Mouse (Mus musculus) fat pad, adult 2 months (tissue): ENCODE data around the gene Cd5.

ENCODE experiments used
- DNase-seq: peaks from one replicate; pipeline ENCODE4 v3.0.0-alpha.2; 2011; ENCODE audit warnings: low read depth, low spot score; ENCODE audit errors: extremely low read depth

Cd5 gene

GRCm38 (mm10) chr19:10738811-10739210, at the start of gene Cd5:
TSS of gene Cd5 (minus strand) at chr19:10739002.
- no peak for DNase-seq

DNA sequence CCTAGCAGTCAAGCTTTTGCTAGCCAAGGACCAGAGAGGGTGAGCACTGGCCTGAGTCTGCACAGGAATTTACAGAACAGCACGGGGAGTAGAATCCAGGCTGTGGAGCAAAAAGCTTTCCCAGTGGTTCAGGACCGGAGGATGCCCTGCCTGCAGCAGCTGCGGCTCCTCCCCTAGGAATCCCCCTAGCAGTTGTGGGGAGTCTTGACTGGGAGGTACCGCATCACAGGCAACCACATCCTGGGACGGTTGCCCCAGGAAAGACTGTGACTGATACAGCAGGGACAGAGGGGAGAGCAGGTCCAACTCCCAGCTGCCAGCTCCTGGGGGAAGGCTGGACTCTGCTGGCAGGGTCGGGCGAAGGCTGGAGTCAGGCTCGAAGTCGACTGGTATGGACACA, 49.4 kb upstream of the Cd5 start:
- no peak for DNase-seq

- DNase-seq, result no peak
Measured at GRCm38 (mm10) chr19:10787406-10787805, 48.6 kb upstream of the Cd5 start.

GRCm38 (mm10) chr19:10786753-10787152, 48.0 kb upstream of the Cd5 start:
- peak; percentile 31 for DNase-seq

- no peak for DNase-seq
Measured at GRCm38 (mm10) chr19:10784796-10785459, 46.1 kb upstream of the Cd5 start.

- no peak for DNase-seq
Measured at GRCm38 (mm10) chr19:10784061-10784460, 45.3 kb upstream of the Cd5 start.

- DNase-seq, result no peak
Measured at GRCm38 (mm10) chr19:10783168-10783567, 44.4 kb upstream of the Cd5 start.

GRCm38 (mm10) chr19:10781641-10782040, 42.8 kb upstream of the Cd5 start:
- DNase-seq, result no peak

GRCm38 (mm10) chr19:10776906-10777305, 38.1 kb upstream of the Cd5 start:
- no peak for DNase-seq

- DNase-seq, result no peak
Measured at GRCm38 (mm10) chr19:10774141-10774540, 35.3 kb upstream of the Cd5 start.

DNA sequence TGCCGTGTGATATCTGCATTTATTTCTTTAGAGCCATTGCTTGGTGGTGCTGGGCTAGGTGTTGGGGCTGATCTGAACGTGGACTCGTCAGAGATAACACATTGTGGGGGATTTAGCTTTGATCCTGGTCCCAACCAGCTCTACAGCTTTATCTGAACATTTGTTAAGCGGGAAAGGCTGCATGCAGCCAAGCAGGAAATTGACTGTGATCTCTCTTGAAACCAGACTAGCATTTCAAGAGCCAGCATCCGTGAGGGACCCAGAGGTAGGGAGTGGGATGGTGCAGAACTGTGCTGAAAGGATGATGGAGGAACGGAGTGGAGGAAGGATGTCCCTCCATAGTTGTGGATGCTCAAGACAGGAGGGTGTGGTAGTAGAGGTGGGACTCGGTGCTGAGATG, 34.6 kb upstream of the Cd5 start:
- no peak for DNase-seq

- DNase-seq, result no peak
Measured at GRCm38 (mm10) chr19:10772866-10773265, 34.1 kb upstream of the Cd5 start.

- DNase-seq, result no peak
Measured at GRCm38 (mm10) chr19:10771995-10772394, 33.2 kb upstream of the Cd5 start.

- DNase-seq, result no peak
Measured at GRCm38 (mm10) chr19:10769429-10770195, 30.8 kb upstream of the Cd5 start.

DNA sequence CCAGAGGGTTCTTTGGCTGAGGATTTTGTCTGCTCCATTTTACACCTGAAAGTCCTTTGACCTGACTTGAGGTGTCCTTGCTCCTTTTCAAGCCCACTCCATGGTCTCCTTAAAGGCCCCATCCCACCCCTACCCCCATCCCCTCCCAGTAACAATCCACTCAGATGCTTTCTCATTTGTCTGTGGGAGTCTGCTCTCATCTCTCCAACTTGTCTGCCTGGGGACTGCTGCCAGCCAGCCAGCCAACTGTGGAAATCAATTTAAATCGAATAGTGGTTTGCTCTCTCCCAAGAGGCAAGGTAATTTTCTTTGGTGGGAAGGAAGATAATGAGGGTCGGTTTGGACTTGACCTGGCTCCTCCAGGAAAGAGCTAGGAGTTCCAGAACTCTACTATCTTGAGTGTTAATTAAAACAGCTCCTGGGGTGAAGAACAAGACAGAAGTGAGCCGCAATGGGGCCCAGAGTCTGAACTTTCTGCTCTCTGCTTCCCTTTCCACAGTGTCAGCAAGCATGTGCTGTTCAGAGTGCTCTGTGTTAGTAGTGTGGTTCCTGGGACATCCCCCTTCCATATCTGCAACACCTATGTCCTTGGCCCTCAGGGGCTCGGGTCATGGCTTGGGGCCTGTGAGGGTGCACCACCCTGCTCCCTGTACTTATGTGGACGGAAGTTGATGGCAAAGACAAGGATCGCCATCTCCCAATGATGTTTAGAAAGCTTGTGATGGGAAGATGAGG, 30.1 kb upstream of the Cd5 start:
- DNase-seq, result no peak

- DNase-seq, result no peak
Measured at GRCm38 (mm10) chr19:10767631-10768030, 28.8 kb upstream of the Cd5 start.

DNA sequence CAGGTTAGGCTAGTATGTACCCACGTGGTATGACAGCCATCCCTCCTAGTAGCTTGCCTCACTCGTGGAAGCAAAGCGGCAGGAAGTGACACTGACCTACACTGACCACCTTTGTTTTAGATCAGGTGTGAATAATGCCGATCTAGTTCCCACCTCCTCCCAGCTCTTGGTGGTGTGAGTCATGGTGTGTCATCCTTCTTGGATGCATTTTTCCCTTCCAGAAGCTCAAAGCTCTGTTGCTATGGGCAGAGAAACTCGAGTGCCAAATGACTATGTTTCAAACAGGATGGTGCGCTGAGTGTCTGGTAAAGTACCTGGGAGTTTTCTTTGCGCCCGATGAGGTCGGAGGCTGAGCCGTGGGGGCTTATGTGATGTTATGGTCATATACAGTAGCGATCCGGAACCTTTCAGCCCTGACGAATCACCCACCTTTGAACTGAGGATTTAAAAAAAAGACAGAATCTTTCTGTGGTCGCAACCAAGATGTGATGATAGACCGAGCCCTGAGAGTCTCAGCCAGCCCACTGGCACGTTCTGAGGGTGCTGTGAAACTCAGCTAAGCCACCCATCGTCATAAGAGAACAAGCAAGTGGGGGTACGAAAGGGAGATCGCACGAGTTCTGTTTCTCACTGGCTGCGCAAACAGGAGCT, 24.7 kb upstream of the Cd5 start:
- DNase-seq, result no peak

GRCm38 (mm10) chr19:10762468-10762867, 23.7 kb upstream of the Cd5 start:
- no peak for DNase-seq

DNA sequence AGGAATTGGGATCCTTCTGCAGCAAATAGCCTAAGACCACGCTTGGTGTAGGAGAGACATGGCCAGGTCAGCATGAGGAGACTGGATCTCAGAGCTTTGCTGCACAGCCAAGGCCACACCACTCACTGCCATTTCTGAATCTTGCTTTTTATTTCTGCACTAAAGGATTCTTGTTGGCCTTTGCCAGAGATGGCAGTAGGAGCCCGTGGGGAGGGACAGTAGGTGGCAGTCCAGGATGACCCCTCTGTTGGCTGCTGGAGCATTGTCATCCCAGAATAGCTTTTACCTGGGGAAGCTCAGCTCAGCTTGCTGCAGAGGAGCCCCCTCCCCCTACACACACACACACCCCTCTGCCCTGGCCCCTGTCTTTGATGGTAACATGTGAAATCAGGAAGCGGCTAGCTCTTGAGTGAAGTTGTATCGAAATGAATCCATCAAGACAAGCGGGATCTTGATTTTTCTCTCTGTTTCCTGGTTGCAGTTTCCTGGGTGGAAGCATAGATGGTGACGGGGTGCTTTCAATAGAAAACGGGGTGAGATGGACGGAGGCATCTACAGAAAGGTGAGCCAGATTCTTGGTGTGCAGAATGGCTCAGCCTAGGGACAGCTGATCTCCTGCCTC, 23.1 kb upstream of the Cd5 start:
- no peak for DNase-seq

DNA sequence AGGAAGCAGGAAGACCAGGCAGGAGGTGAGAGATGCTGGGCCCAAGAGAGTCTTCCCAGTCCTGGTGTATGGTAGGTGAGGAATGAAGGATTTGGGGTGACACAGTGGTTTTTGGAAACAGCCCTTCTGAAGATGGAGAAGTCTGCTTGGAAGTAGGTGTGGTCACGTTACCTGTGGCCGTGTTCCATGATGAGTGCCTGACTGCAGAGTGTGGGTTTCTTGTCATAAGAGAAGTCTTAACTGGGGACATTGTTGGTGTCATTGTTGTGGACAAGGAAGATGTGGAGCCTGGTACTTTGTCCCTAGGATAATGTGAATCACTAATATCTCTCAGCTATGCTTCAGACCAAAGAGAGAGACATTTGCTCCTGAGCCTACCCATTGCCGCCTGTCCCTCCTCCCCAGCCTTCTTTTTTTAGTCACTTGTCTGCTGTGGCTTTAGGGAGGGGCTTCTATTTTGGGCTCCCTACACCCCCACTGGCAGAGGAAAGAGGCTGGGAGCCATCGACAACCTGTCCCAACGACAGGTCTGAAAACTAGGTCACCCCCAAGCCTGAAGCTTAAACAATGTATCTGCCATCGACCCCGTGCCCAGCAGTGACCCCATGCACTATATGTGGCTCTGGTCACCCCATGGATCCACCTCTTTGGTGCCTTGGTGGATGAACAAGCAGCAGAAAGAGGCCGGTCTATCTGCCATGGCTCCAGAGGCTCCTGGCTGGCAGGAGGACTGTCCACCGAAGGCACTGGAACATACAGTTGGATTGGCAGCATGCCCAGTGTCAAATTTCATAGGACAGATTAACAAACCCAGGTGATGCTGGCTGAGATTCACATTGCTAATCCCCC, 21.4 kb upstream of the Cd5 start:
- DNase-seq, result no peak
